ENCODE assay signal across 17 mouse cellular contexts in the genomic region with DNA sequence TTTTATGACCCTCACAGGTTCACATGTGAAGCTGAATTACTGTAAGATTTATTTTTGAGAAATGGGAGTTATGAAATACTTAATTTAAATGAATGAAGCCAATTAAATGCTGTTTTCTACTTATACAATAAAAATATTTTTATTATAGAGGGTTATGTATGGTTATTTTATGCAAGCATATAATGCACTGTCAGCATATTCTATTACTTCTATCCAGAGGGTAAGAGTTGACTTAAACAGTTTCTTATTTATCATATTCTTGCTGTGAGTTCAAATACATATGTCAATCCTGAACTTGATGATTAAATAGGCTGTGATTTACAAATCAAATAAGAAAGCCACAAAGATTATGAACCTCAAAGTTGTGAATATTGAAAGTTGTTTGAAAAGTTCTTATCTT.
DNase-seq lines count a peak whose midpoint lies in the region; TF ChIP-seq lines count a peak whose summit lies in the region.
"Had no signal": no experiment of that assay in that cellular context is flagged by ENCODE, and none has a peak within 500 bp of the region (broad histone marks: within the 10 kb centered on the region; RNA-seq: fewer than 3 reads in every experiment).

No protein-coding gene starts in this region.

- in situ Hi-C loops in CH12.LX (cut with MboI; ENCODE audit: low pct_ligation_motif_present, low pct_unique_long_range_greater_than_20kb, low sequenced_read_pairs) (no loop called here), ES-E14 (cut with MboI; ENCODE audit: low sequenced_read_pairs in 2 of 2, unreplicated experiment in 2 of 2) (no loop called here)

- H3K4me3 ChIP-seq in CH12.LX (replicated peaks in 1 of 3; ENCODE audit: low read depth in 2 of 3, low read length in 2 of 3, poor library complexity in 1 of 3) (no peak overlapping the region), ES-E14 (ENCODE audit: insufficient read depth in 1 of 2, low read depth in 1 of 2, low read length in 2 of 2, poor library complexity in 1 of 2, severe bottlenecking in 1 of 2) (no peak overlapping the region)

- TF ChIP-seq EP300 in CH12.LX (IDR thresholded peaks at IDR 0.05; ENCODE audit: low read length) = no peak

- no peak for TF ChIP-seq CTCF in CH12.LX (conservative IDR thresholded peaks at IDR 0.05 in 1 of 2, IDR thresholded peaks at IDR 0.05 in 1 of 2; ENCODE audit: low read depth in 2 of 2, low read length in 2 of 2)

- H3K27me3 ChIP-seq in CH12.LX (replicated peaks) = no peaks in the 10 kb centered on the region

- H3K79me2 ChIP-seq in CH12.LX (replicated peaks; ENCODE audit: control insufficient read depth, extremely low read depth, insufficient read depth, poor library complexity, severe bottlenecking) = no peaks in the 10 kb centered on the region

- H3K27ac ChIP-seq in CH12.LX (ENCODE audit: insufficient read depth, low read depth) = no peak overlapping the region
- no peak overlapping the region for H3K27ac ChIP-seq in ES-E14 (ENCODE audit: insufficient read depth, low read depth, low read length, poor library complexity, severe bottlenecking)

- H3K9me3 ChIP-seq in CH12.LX (replicated peaks; ENCODE audit: low read length) (peaks cover 51% of the 10 kb centered on the region), ES-E14 (ENCODE audit: control insufficient read depth, insufficient read depth, low read depth, low read length) (no peaks in the 10 kb centered on the region)

- DNase-seq in CH12.LX (ENCODE audit: extremely low read depth) = no peak
- DNase-seq in ES-E14 (ENCODE audit: low read depth, low spot score) = no peak
- no peak for DNase-seq in left cerebral cortex, adult 9 months (ENCODE audit: low spot score in 2 of 2)
- no peak for DNase-seq in natural killer cell, adult 2 months (ENCODE audit: low spot score in 2 of 2)
- DNase-seq: adrenal gland, adult 2 months; adrenal gland, adult 8-10 months; adrenal gland, postnatal 10 days; adrenal gland, postnatal 14 days; adrenal gland, postnatal 25 days; adrenal gland, postnatal 36 days; B cell, adult 2 months; cerebellum, adult 11 months; cerebellum, adult 11-12 months; cerebellum, adult 18-20 months; cerebellum, adult 2 months; cerebellum, adult 8-10 months had no signal

- H3K9ac ChIP-seq in CH12.LX (ENCODE audit: insufficient read depth, low read depth) (no peak overlapping the region), ES-E14 (ENCODE audit: insufficient read depth, low read depth, low read length, poor library complexity, severe bottlenecking) (no peak overlapping the region)

- no peak for TF ChIP-seq RAD21 in CH12.LX (IDR thresholded peaks at IDR 0.05; ENCODE audit: low read depth, low read length)

- dilution Hi-C loops in CH12.LX (cut with MboI; ENCODE audit: extremely low pct_ligation_motif_present, extremely low pct_unique_long_range_greater_than_20kb, low sequenced_read_pairs) = no loop called here

- H3K4me2 ChIP-seq in CH12.LX (ENCODE audit: insufficient read depth, low read depth, poor library complexity, severe bottlenecking) = no peak overlapping the region

- TF ChIP-seq POLR2A in CH12.LX (IDR thresholded peaks at IDR 0.05; ENCODE audit: low read depth, low read length) = no peak

- H3K4me1 ChIP-seq in CH12.LX (ENCODE audit: control insufficient read depth in 1 of 2, insufficient read depth in 2 of 2) (no peaks in the 10 kb centered on the region), ES-E14 (ENCODE audit: control insufficient read depth in 2 of 2, insufficient read depth in 2 of 2, low read length in 2 of 2, poor library complexity in 1 of 2) (peaks cover 0 to 2% of the 10 kb centered on the region in 2 experiments; a peak in 1 of 4 replicates)

- H3K36me3 ChIP-seq in CH12.LX (replicated peaks in 1 of 2; ENCODE audit: control insufficient read depth in 1 of 2, insufficient read depth in 1 of 2, low read length in 1 of 2) (no peaks in the 10 kb centered on the region), ES-E14 (ENCODE audit: control insufficient read depth, insufficient read depth, low read length, poor library complexity, severe bottlenecking) (no peaks in the 10 kb centered on the region)
- H3K36me3 ChIP-seq: G1E had no signal

TF ChIP-seq in CH12.LX, 34 proteins besides CTCF, POLR2A, EP300 and RAD21:
- TF ChIP-seq RCOR1 (conservative IDR thresholded peaks at IDR 0.05; ENCODE audit: low read depth, low read length) (no peak), USF1 (IDR thresholded peaks at IDR 0.05; ENCODE audit: low read depth, low read length) (no peak), MAFK (IDR thresholded peaks at IDR 0.05; ENCODE audit: insufficient replicate concordance, low read length) (peak; percentile 66)

TF ChIP-seq in ES-E14, 5 proteins besides CTCF, POLR2A, EP300 and RAD21:
- no peak for TF ChIP-seq ZC3H11A (IDR thresholded peaks at IDR 0.05; ENCODE audit: borderline replicate concordance, low read depth, low read length)
- TF ChIP-seq HCFC1 (IDR thresholded peaks at IDR 0.05; ENCODE audit: borderline replicate concordance, insufficient read depth, low read length) = no peak
- peak; percentile 87 for TF ChIP-seq MAFK (IDR thresholded peaks at IDR 0.05; ENCODE audit: insufficient read depth, low read depth, low read length)
- TF ChIP-seq ZNF384 (IDR thresholded peaks at IDR 0.05; ENCODE audit: low read depth, low read length) = no peak
- no peak for TF ChIP-seq CHD2 (IDR thresholded peaks at IDR 0.05; ENCODE audit: low read depth, low read length)
